Mouse (Mus musculus): ENCODE results near the gene Dmrta2. TPM values are rescaled to one million over a fixed set of nuclear protein-coding genes. Genes with fewer than 3 reads are reported as not detected.

The Dmrta2 gene
- polyA plus RNA-seq, 1 experiment from 2014 or later: 0.67 TPM

DNA sequence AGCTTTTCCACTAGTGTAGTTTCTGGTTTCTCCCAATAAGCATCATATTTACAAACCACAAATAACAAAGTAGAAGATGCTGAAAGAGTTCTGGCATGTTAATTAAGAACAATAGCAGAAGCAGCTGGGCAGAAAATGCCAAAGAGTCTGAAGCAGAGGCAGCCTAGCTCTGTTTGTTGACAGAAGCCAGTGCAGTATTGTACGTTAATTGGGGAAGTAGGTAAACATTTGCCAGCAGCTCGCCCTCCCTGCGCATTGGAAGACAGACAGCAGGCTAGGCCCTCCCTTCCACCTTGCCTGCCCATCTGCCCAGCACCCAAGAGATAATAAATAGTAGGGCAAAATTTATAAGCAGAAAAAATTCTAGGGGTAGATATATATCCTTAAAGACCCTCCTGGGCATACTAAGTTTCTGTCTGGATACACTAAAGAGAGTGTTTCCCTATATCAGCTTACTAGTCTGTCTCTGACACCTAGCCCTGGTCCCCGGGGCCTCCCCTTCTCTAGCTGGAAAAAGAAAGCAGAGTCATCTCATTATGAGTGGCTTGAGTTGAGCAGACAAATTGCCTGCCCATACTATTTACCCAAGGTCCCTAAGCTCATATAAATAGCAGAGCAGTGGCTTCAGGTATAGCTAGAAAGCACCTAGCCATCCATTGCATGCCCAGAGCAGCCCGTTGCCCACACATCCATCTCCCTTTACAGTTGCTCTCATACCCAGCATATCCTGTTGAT lies 17.5 kb upstream of the Dmrta2 start:
- no peaks in the 10 kb centered on the region for H3K4me1 ChIP-seq (ENCODE audit: control insufficient read depth, insufficient read depth, low read length)
- H3K9ac ChIP-seq (ENCODE audit: low read depth, low read length): no peak overlapping the region
- 0 out of 2 replicates have a peak, but pooled peaks cover 5% of the 10 kb centered on the region for H3K36me3 ChIP-seq (ENCODE audit: control insufficient read depth, insufficient read depth, low read length)
- no peaks in the 10 kb centered on the region for H3K9me3 ChIP-seq (replicated peaks; ENCODE audit: control insufficient read depth, low read length, poor library complexity, severe bottlenecking)
- no peak overlapping the region for H3K27ac ChIP-seq (ENCODE audit: low read length)
- WGBS: 88% methylated on average over 5 of the region's 5 CpGs
- no peaks in the 10 kb centered on the region for H3K27me3 ChIP-seq (ENCODE audit: control insufficient read depth, insufficient read depth, low read depth, low read length)
- no peak overlapping the region for H3K4me2 ChIP-seq (ENCODE audit: low read length)
- no peak for ATAC-seq
- no peak overlapping the region for H3K4me3 ChIP-seq (ENCODE audit: low read depth, low read length)

DNA sequence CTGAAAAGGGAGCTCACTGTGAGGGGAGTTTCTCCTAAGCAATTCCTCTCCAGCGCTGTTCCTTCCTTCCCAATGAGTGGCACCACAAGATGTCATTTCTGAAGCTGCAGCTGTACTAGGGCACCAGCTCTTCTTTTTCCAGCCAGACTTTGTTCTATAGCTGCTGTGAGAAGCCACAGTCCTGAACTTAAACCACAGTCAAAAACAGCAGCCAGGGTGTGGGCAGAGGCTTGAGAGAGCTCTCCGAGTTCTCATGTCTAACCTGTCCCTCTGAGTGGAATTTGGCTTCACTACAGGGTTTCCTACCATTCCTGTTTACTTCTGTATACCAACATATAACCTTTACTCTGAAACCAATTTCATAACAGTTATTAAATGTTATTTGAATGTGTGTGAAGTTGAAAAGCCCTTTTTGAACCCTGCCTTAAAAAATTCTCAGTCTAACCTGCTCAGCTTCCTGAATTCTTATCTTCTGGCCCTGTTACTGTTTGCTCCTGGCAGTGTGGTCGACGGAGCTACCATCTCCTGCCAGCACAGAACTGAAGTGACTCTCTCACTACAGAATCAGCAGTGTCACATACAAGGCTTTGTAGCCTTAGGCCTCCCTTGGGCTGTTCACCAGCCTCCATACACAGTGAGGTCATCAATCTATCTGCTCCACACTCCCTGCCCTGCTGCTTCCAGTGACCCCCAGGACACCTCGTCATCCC lies 14.1 kb upstream of the Dmrta2 start:
- Histone ChIP-seq H3K4me1 (ENCODE audit: control insufficient read depth, insufficient read depth, low read length) (no peaks in the 10 kb centered on the region), H3K4me3 (ENCODE audit: low read depth, low read length) (no peak overlapping the region), H3K4me2 (ENCODE audit: low read length) (no peak overlapping the region), H3K36me3 (ENCODE audit: control insufficient read depth, insufficient read depth, low read length) (0 out of 2 replicates have a peak, but pooled peaks cover 5% of the 10 kb centered on the region), H3K27ac (ENCODE audit: low read length) (no peak overlapping the region), H3K9ac (ENCODE audit: low read depth, low read length) (no peak overlapping the region), H3K27me3 (ENCODE audit: control insufficient read depth, insufficient read depth, low read depth, low read length) (no peaks in the 10 kb centered on the region), H3K9me3 (replicated peaks; ENCODE audit: control insufficient read depth, low read length, poor library complexity, severe bottlenecking) (no peaks in the 10 kb centered on the region)
- 94% methylated on average over 5 of the region's 5 CpGs for WGBS
- ATAC-seq: no peak

DNA sequence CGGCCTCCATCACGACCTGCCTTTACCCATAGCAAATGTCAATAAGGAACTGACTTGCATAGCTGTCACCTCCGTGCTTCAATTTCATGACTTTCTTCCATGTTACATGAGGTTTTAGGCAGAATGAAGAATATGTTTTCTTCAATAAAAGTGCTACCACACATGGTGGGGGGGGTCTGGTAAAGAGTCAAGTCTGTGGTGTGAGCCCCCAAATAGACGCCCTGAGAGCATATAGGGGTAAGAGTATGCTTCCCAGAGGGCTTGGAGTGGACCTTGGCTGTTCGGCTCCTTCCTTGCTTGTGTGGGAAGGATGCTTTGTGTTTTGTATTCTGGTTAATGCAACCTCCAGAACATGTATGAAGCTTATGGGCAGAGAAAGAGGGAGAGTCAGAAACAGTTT lies 8.3 kb upstream of the Dmrta2 start:
- H3K4me2 ChIP-seq (ENCODE audit: low read length): no peak overlapping the region
- WGBS: 85% methylated on average over 5 of the region's 5 CpGs
- ATAC-seq: no peak

DNA sequence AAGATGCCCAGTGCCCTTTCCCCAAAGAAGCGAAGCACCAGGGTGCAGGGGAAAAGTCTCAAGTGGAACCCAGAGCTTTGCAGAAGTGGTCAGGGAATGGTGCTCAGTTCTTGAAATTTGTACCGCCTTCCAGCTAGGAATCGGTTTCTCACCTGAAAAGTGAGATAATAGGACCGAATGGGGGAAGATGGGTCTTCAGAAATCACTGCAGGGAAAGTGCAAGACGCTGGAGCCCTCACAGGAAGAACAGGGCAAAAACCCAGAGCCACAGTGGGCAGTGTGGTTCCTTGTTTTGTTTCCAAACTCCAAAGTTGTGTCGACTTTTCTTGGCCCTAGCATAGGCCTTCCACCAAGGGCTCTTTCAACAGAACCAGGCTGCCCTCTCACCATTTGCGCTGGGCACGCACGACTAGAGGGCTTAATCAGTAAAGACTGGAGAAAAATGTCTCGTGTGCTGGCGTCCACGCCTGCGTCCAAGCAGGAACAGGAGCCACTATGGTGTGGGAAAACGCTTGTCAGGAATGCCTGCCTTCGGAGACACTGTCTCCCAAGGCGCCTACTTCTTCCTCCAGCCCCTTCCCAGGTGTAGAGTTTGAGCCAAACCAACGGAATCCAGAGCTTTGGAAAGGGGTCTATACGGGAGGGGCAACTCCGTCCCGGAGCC lies 3.7 kb upstream of the Dmrta2 start:
- Histone ChIP-seq H3K27me3 (ENCODE audit: control insufficient read depth, insufficient read depth, low read depth, low read length) (peaks cover 75% of the 10 kb centered on the region), H3K36me3 (ENCODE audit: control insufficient read depth, insufficient read depth, low read length) (no peaks in the 10 kb centered on the region), H3K9ac (ENCODE audit: low read depth, low read length) (no peak overlapping the region), H3K27ac (ENCODE audit: low read length) (no peak overlapping the region), H3K4me3 (ENCODE audit: low read depth, low read length) (no peak overlapping the region), H3K4me2 (ENCODE audit: low read length) (no peak overlapping the region; the same call in 1 of the 2 replicates), H3K4me1 (ENCODE audit: control insufficient read depth, insufficient read depth, low read length) (peaks cover 8% of the 10 kb centered on the region), H3K9me3 (replicated peaks; ENCODE audit: control insufficient read depth, low read length, poor library complexity, severe bottlenecking) (no peaks in the 10 kb centered on the region)
- no peak; the same call in 1 of the 2 replicates for ATAC-seq
- WGBS: 2% methylated on average over 20 of the region's 20 CpGs

More for the DNA sequence above, 8.3 kb upstream of the Dmrta2 start:
- Histone ChIP-seq H3K4me1 (ENCODE audit: control insufficient read depth, insufficient read depth, low read length) (no peaks in the 10 kb centered on the region), H3K36me3 (ENCODE audit: control insufficient read depth, insufficient read depth, low read length) (no peaks in the 10 kb centered on the region), H3K4me3 (ENCODE audit: low read depth, low read length) (no peak overlapping the region), H3K27ac (ENCODE audit: low read length) (no peak overlapping the region), H3K27me3 (ENCODE audit: control insufficient read depth, insufficient read depth, low read depth, low read length) (peaks cover 34% of the 10 kb centered on the region), H3K9ac (ENCODE audit: low read depth, low read length) (no peak overlapping the region), H3K9me3 (replicated peaks; ENCODE audit: control insufficient read depth, low read length, poor library complexity, severe bottlenecking) (no peaks in the 10 kb centered on the region)

DNA sequence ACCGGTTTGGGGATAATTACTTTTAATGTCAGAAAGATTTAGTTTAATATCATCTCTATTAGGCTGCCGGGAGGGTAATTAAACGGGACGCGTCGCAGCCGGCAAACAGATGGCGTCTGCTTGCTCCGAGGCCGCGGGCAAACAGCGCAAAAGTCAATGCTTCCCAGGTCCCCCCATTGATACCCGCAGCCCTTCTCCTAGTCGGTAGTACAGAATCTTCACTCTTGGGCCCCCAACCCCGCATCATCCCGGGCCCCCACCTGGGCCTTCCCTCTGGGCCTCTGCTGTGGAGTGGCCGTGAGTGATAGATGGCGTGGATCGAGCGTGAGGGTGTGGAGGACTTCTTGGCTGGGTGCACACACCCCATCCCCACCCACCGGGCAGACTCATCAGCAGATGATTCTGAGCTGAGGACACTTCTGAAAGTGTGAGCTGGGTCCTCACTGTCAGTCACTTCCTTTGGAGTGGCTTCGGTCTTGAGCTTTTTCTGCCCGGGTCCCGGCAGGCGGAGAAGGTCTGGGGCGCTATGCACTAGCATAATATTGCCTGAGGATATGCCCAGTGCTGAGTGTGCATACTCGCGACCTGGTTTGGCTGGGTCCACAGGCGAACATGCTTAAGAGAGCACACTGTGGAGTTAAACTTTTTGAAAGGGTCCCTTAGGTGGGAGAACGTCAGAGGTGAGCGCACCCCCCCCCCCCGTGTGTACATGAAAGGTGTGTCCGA lies 3.0 kb upstream of the Dmrta2 start:
- Histone ChIP-seq H3K4me2 (ENCODE audit: low read length) (peak overlapping the region; percentile 26; the same call in 1 of the 2 replicates), H3K4me3 (ENCODE audit: low read depth, low read length) (no peak overlapping the region), H3K36me3 (ENCODE audit: control insufficient read depth, insufficient read depth, low read length) (no peaks in the 10 kb centered on the region), H3K9me3 (replicated peaks; ENCODE audit: control insufficient read depth, low read length, poor library complexity, severe bottlenecking) (no peaks in the 10 kb centered on the region), H3K27me3 (ENCODE audit: control insufficient read depth, insufficient read depth, low read depth, low read length) (peaks cover 80% of the 10 kb centered on the region), H3K4me1 (ENCODE audit: control insufficient read depth, insufficient read depth, low read length) (peaks cover 8% of the 10 kb centered on the region), H3K27ac (ENCODE audit: low read length) (no peak overlapping the region), H3K9ac (ENCODE audit: low read depth, low read length) (no peak overlapping the region)
- ATAC-seq: peak; percentile 11; the same call in 1 of the 2 replicates
- WGBS: 3% methylated on average over 33 of the region's 33 CpGs

DNA sequence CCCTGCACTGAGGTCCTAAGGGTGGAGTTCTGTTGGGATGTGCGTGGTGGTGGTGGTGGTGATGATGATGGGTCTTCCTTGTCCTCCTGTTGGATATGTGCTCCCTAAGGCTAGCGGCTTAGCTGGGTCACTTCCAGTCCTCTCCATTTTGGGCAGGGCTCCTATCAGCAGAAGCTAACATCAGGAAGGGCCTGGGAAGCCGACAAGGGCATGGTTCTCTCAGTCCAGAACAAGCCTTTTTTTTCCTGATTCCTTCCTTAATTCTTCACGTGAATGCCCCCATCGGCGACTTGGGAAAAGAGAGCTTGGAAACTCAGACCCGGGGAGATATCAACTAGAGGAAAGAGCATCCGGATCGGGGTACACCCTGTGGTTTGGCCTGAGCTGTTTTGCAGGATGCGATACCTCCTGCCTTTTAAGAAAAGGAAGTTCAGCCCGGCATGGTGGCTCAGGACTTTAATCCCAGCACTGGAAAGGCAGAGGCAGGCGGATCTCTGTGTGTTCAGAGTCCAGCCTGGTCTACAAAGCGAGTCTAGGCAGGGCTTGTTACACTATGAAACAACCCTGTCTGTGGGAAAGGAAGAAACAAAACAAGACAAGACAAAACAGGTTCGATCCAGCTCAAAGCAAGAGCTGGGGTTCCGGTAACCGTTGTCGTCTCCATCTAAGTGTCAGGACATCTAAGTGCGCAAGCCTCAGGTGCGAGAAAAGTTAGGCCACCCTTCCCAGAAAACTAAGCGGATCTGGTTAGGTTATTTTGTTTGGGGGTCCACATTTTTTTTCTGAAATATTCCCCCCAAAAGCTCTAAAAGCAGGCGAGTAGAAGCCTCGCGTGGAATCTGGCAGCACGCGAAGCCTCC lies 2.2 kb upstream of the Dmrta2 start:
- no peak for ATAC-seq
- no peaks in the 10 kb centered on the region for H3K9me3 ChIP-seq (replicated peaks; ENCODE audit: control insufficient read depth, low read length, poor library complexity, severe bottlenecking)
- 8% methylated on average over 25 of the region's 25 CpGs for WGBS
- no peak overlapping the region for H3K27ac ChIP-seq (ENCODE audit: low read length)
- H3K4me3 ChIP-seq (ENCODE audit: low read depth, low read length): no peak overlapping the region
- peaks cover 8% of the 10 kb centered on the region for H3K4me1 ChIP-seq (ENCODE audit: control insufficient read depth, insufficient read depth, low read length)
- no peaks in the 10 kb centered on the region for H3K36me3 ChIP-seq (ENCODE audit: control insufficient read depth, insufficient read depth, low read length)
- peaks cover 86% of the 10 kb centered on the region for H3K27me3 ChIP-seq (ENCODE audit: control insufficient read depth, insufficient read depth, low read depth, low read length)
- H3K9ac ChIP-seq (ENCODE audit: low read depth, low read length): no peak overlapping the region
- H3K4me2 ChIP-seq (ENCODE audit: low read length): no peak overlapping the region

DNA sequence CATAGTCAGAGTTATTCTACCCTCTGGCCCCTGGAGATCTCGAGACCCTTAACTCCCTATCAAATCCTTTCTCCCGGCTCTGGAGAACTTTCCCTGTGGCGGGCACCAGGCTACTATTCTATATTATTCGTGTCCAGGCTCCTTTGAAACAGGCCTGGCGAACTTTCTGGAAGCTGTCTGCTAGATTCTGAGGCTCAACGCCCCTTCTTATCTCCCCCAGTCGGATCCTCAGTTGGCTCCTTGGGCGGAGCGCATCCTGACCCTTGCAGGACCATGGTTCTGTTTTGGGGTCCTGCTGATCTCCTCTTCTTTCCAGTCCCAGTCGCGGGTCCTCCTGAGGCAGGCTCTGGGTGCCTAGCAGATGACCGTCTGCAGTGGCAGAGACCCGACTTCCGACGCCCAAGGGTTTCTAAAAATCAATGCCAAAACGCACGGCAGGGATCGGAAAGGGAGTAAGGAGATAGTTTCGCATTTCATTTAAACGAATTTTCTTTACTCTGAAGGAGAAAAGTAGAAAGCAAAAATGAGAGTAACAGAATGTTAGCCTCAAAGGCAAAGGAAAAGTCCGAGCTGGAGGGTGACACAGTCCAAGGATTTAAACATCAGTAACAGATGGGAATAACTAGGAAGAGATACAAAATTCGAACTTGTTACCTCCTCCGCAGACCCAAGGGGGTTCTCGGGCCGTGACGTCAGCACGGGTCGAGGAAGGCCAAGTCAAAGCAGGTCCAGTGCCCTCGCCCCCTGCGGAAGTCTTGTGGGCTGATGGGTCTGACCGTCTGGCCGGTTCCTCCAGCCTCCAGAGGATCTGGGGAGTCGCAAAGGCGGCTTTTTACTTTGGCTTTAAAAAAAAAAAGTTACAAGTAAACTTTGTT lies 1.3 kb upstream of the Dmrta2 start:
- Histone ChIP-seq H3K4me3 (ENCODE audit: low read depth, low read length) (0 out of 2 replicates have a peak overlapping the region, but pooled peaks have one; percentile 28), H3K4me2 (ENCODE audit: low read length) (no peak overlapping the region), H3K9me3 (replicated peaks; ENCODE audit: control insufficient read depth, low read length, poor library complexity, severe bottlenecking) (no peaks in the 10 kb centered on the region), H3K9ac (ENCODE audit: low read depth, low read length) (no peak overlapping the region), H3K36me3 (ENCODE audit: control insufficient read depth, insufficient read depth, low read length) (no peaks in the 10 kb centered on the region), H3K4me1 (ENCODE audit: control insufficient read depth, insufficient read depth, low read length) (peaks cover 8% of the 10 kb centered on the region), H3K27me3 (ENCODE audit: control insufficient read depth, insufficient read depth, low read depth, low read length) (peaks cover 86% of the 10 kb centered on the region), H3K27ac (ENCODE audit: low read length) (no peak overlapping the region)
- ATAC-seq: no peak
- under 1% methylated on average over 34 of the region's 34 CpGs for WGBS

Measured in midbrain, embryonic 16.5 days (tissue).